Mouse (Mus musculus) T-helper 2 cell (primary cell): ENCODE measurements around the gene Lypd4.
"Not testable (repeated sequence)": the region's sequence is repeated elsewhere in the genome, so short reads cannot be mapped to it uniquely, and the experiment has no call there.

Source experiments
- in situ Hi-C: fragments of 300-600 bp; cut with MboI, MseI; formaldehyde crosslinking; loops from one replicate; pipeline ENCODE4 v1.15.1; 2025; ENCODE audit warnings: high pct_unique_total_duplicates

The Lypd4 gene

GRCm38 (mm10) chr7:24869532-24870165 lies at the start of gene Lypd4, which contains the start of gene Dmrtc2:
TSS of gene Lypd4 (minus strand) at chr7:24869941.
TSS of gene Dmrtc2 (plus strand) at chr7:24870057.
- in situ Hi-C loops, result no loop called here

- in situ Hi-C loops, result no loop called here
Observed at GRCm38 (mm10) chr7:24918763-24919323, 49.1 kb upstream of the Lypd4 start.

DNA sequence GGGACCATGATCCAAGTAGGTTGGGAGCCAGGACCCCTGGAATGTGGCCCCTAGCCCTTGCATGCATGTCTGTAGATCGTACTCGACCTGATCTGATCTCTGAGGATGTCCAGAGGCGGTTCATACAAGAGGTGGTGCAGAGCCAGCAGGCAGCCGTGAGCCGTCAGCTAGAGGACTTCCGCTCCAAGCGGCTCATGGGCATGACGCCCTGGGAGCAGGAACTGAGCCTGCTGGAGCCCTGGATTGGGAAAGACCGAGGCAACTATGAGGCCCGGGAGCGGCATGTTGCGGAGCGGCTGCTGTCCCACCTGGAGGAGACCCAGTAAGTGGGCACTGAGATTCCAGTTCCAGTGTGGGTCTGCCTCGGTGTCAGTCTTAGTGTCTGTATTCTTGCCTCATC lies 42.7 kb upstream of the Lypd4 start:
- in situ Hi-C loops, result no loop called here

DNA sequence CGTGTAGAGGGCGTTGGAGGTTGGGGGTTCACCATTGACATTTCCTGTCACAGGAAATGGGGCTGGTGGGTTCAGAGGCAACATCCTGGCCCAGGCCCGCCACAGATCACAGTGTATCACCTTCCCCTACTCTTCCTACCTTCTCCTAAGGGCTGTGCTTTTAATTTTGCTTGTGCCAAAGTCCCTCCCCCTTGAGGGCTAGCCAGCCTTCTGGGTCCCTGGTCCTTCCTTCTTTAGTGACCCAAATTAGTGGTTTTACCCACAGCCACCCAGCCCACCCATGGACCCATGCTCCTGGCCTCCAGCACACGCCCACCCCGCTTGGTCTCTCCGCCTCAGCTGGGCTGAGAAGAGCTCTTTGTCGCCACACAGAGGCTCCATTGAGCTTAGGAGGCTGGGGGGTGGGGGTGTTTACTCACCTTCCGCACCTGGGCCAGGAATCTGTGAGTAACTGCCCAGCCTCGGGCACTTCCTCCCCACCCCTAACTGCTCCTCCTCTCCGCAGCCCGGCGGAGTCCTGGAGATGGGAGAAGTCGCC lies 37.5 kb upstream of the Lypd4 start:
- in situ Hi-C loops, result no loop called here

- in situ Hi-C loops, result no loop called here
Observed at GRCm38 (mm10) chr7:24906551-24906950, 36.8 kb upstream of the Lypd4 start.

- in situ Hi-C loops, result no loop called here
Observed at GRCm38 (mm10) chr7:24904936-24905335, 35.2 kb upstream of the Lypd4 start.

GRCm38 (mm10) chr7:24904070-24904483 lies 34.3 kb upstream of the Lypd4 start:
- in situ Hi-C loops, result no loop called here

DNA sequence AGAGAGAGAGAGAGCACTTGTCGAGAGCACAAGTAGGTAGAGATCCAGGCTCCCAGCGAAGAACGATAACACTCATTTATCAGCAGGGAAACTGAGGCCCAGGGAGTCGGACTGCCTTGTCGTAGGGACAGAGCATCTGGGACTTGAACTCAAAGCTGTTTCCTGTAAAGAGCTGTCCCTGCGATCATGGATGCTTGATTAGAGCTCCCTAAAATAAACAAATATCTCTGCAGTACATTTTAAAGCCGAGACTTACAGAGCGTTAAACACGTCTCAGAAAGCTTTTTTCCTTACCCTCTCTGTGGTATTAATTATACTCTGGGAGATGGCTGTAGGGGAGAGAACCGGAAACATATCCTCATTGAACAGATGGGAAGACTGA lies 33.7 kb upstream of the Lypd4 start:
- in situ Hi-C loops, result no loop called here

DNA sequence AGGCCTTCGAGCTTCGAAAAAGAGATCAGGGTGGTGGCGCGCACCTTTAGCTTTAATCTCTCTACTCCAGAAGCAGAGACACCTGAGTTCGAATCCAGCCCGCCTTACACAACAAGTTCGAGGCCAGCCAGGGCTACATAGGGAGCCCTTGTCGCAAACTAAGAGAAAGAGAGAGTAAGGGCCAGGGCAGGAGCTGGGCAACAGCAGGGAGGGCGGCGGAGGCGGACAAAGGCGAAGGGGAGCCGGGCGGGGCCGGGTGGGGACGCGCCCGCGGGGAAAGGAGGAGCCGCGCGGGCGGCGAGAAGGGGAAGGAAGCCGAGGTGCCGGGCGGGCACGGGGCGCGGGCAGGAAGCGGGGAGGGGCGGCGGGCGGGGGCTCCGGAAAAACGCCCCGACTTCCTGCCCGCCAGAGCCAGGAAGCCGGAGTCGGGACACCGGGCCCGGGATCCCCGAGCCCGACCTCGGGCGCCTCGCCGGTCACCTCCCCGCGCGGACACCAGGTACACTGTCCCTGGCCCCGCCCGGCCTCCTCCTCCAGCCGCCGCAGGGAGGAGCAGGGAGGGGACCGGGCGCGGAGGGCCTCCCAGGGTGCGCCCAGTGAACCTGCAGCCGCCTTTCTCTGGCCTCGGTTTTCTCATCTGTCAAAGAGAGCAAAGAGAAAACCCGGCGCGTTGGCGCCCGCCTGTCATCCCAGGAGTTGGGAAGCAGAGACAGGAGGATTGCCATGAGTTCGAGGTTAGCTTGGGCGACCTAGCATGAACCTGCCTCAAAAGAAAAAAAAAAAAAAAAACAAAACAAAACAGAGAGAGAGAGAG lies 33.1 kb upstream of the Lypd4 start, which contains the start of gene Arhgef1:
Arhgef1 (plus strand) TSS at position 283 of the 814 bp plus-strand sequence.
- in situ Hi-C loops, result no loop called here

DNA sequence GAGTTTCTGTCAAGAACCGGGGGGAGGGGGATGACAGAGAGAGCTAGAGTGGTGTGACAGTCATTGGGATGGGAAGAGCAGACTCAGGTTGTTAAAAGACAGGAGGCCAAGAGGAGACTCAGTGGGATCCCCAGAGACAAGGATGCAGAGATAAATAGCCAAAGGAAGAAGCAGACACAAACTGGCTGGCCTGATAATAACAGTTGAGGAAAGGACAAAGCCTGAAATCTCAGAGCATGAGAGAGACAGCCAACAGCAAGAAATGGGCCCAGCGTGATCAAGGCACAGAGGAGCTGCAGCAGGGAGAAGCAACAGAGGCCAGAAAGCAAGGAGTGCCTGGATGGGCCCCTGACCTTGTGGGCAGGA lies 32.5 kb upstream of the Lypd4 start:
- in situ Hi-C loops, result no loop called here

DNA sequence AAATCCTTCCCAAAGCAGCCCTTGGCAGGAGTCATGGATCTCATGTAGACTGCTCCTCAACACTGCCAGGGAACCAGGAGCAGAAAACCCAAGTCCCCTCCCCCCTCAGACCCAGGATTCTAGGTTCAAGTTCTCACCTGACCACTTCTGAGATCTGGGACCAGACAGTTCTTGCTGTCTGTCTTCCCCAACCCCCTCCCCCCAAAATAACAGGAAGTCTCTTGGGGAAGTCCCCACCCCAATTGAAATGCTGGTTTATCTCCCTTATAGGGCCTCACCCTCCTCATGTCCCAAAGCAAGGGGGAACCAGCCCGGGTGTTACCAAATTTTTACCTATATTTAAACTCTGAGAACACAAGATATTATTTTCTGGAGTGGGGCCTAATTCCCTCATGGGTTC lies 32.1 kb upstream of the Lypd4 start:
- in situ Hi-C loops, result no loop called here

- in situ Hi-C loops, result no loop called here
Observed at GRCm38 (mm10) chr7:24901114-24901513, 31.4 kb upstream of the Lypd4 start.

GRCm38 (mm10) chr7:24897959-24898358 lies 28.2 kb upstream of the Lypd4 start:
- in situ Hi-C loops, result no loop called here

- in situ Hi-C loops, result no loop called here
Observed at GRCm38 (mm10) chr7:24897224-24897623, 27.5 kb upstream of the Lypd4 start, which contains the start of gene Cd79a. TSS of gene Cd79a (plus strand) at chr7:24897381.

DNA sequence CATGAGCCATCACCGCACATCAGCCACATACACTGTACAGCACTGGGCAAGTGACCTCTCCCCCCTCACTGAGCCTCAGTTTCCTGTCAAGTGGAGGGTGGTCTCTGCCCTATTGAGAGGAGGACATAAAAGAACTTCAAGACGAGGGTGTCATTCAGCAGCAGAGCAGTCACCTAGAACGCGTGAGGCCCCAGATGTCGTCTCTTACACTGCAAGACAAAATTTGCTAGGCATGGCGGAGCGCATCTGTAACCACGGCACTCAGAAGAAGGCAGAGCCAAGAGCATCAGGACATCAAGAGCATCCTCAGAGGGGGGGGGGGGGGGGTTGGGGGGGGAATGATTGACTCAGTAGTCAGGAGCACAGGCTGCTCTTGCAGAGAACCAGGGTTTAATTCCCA lies 26.5 kb upstream of the Lypd4 start:
- in situ Hi-C loops, result no loop called here

DNA sequence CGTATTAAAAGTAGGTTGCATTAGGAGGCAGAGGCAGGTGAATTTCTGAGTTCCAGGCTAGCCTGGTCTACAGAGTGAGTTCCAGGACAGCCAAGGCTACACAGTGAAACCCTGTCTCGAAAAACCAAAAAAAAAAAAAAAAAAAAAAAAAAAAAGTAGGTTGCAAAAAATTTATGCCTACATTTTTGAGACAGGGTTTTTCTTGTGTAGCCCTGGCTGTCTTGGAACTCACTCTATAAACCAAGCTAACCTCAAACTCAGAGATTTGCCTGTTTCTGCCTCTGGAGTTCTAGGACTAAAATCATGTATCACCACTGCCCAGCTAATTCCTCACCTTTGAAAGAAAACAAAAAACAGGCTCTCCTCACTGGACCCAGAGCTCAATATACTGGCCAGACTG lies 26.0 kb upstream of the Lypd4 start:
- in situ Hi-C loops, result not testable (repeated sequence)

DNA sequence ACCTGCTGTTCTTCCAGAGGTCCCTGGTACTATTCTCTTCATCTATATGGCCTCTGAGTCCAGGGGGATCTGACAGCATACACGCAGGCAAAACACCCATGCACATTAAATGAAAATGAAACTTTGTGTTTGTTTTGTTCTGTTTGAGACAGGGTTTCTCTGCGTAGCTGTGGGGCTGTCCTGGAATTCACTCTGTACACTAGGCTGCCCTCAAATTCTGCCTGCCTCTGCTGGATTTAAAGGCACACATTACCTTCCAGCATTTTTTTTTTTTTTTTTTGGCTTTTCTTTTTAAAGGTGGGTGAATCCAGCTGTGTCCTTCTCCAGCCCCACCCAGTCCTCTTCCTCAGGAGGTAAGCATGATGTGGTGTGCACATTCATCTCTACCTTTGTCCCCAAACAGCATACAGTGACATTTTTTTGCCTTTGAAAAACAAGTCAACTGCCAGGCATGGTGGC lies 22.4 kb upstream of the Lypd4 start:
- in situ Hi-C loops, result no loop called here

GRCm38 (mm10) chr7:24891241-24892124 lies 21.7 kb upstream of the Lypd4 start:
- in situ Hi-C loops, result no loop called here

DNA sequence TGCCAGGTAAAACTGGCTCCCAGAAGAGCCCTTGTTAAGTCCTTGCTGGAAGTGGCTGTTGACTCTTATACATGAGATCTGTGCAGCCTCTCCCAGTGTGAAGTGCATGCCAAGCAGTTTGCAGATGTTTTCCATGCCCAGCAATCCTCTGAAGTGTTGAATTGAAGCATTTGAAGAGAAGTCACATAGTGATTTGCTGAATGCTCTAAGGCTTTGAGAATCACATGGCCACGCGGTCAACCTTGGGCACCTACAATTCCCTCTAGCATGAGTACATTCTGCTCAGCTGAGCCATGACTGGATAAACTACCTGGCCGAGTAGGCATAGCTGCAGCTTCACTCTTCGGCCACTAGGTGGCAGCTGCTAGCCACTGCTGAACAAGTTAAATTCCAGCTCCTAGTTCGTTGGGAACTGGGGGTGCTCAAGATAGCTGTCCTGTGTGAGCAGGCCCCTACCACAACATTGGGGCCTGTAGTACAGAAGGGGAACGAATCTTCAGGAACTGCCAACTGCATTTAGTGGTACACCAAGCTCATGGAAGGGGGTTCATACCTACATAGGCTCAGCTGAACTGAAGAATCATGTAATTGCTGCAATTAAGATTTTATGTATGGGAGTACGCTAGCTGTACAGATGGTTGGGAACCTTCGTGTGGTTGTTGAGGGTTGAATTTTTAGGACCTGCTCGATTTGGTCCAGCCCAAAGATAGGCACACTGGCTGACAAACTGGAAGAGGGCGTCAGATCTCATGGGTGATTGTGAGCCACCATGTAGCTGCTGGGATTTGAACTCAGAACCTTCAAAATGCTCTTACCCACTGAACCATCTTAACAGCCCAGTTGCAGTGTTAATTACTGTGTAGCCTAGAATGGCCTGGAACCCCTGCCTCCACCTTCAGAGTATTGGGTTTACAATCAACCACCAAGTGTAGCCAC lies 20.8 kb upstream of the Lypd4 start:
- in situ Hi-C loops, result no loop called here
